Mouse (Mus musculus) brown adipose tissue, adult 24 weeks (tissue): ENCODE measurements around the gene Kdm2b. TPM values are rescaled to one million over a fixed set of nuclear protein-coding genes. Genes with fewer than 3 reads are reported as not detected.

Experiments used
- H3K27ac ChIP-seq: fragments of 200-500 bp; replicated peaks from 2 replicates; pipeline ENCODE4 v1.5.1; 2012; ENCODE audit warnings: low read depth, mild to moderate bottlenecking, low read length
- H3K4me1 ChIP-seq: fragments of 200-500 bp; 2 replicates; pipeline ENCODE4 v1.6.1; 2012; ENCODE audit warnings: low read length, mixed read lengths; ENCODE audit not compliant: control insufficient read depth, insufficient read depth, insufficient read length
- H3K4me3 ChIP-seq: fragments of 200-500 bp; 2 replicates; pipeline ENCODE4 v1.5.1; 2012; ENCODE audit warnings: low read depth, mild to moderate bottlenecking, low read length, moderate library complexity; ENCODE audit not compliant: insufficient read depth
- polyA plus RNA-seq: library from polyadenylated mRNA; stranded (reverse); fragments of >200 nt; gene quantifications from 2 replicates; pipeline ENCODE4 v1.2.4, GENCODE M21; 2012; ENCODE audit not compliant: missing spikeins, insufficient read depth, insufficient read length

Gene Kdm2b
- 6.3 and 6.5 TPM in 2 replicates for polyA plus RNA-seq

GRCm38 (mm10) chr5:122989551-122990330 is at the start of gene Kdm2b:
Kdm2b (minus strand) TSS chr5:122989823.
- H3K4me3 ChIP-seq: peak within 1 kb of the TSS; percentile 89
- H3K27ac ChIP-seq: no peak within 1 kb of the TSS
- H3K4me1 ChIP-seq: no peaks in the 10 kb centered on the region; the same call in 1 of the 2 replicates

GRCm38 (mm10) chr5:123039120-123039752 is 49.6 kb upstream of the Kdm2b start:
- H3K4me1 ChIP-seq: peaks cover 3% of the 10 kb centered on the region; the same call in 1 of the 2 replicates
- H3K4me3 ChIP-seq: peak overlapping the region; percentile 62
- no peak overlapping the region for H3K27ac ChIP-seq

- Histone ChIP-seq H3K4me3 (no peak overlapping the region), H3K27ac (no peak overlapping the region), H3K4me1 (peaks cover 3% of the 10 kb centered on the region; the same call in 1 of the 2 replicates)
These were observed 48.5 kb upstream of the Kdm2b start for GRCm38 (mm10) chr5:123038115-123038514.

- H3K4me3 ChIP-seq: no peak overlapping the region
- no peak overlapping the region for H3K27ac ChIP-seq
- 0 out of 2 replicates have a peak, but pooled peaks cover 2% of the 10 kb centered on the region for H3K4me1 ChIP-seq
These were observed 45.9 kb upstream of the Kdm2b start for GRCm38 (mm10) chr5:123035564-123035963.

- H3K27ac ChIP-seq: no peak overlapping the region
- H3K4me1 ChIP-seq: no peaks in the 10 kb centered on the region
- H3K4me3 ChIP-seq: no peak overlapping the region
These were observed 45.5 kb upstream of the Kdm2b start for GRCm38 (mm10) chr5:123035089-123035488.

GRCm38 (mm10) chr5:123033646-123034160 is 44.1 kb upstream of the Kdm2b start:
- no peak overlapping the region for H3K27ac ChIP-seq
- no peak overlapping the region for H3K4me3 ChIP-seq
- H3K4me1 ChIP-seq: no peaks in the 10 kb centered on the region

- Histone ChIP-seq H3K27ac (no peak overlapping the region), H3K4me1 (peaks cover 5% of the 10 kb centered on the region), H3K4me3 (no peak overlapping the region)
These were observed 41.7 kb upstream of the Kdm2b start for GRCm38 (mm10) chr5:123031312-123031711.

- Histone ChIP-seq H3K27ac (no peak overlapping the region), H3K4me1 (peaks cover 8% of the 10 kb centered on the region), H3K4me3 (no peak overlapping the region)
These were observed 40.1 kb upstream of the Kdm2b start for GRCm38 (mm10) chr5:123029729-123030128.

GRCm38 (mm10) chr5:123027436-123027835 is 37.8 kb upstream of the Kdm2b start:
- Histone ChIP-seq H3K4me1 (peaks cover 8% of the 10 kb centered on the region), H3K4me3 (no peak overlapping the region), H3K27ac (no peak overlapping the region)

GRCm38 (mm10) chr5:123026414-123026813 is 36.8 kb upstream of the Kdm2b start:
- H3K4me1 ChIP-seq: peaks cover 8% of the 10 kb centered on the region
- no peak overlapping the region for H3K4me3 ChIP-seq
- no peak overlapping the region for H3K27ac ChIP-seq

- H3K4me1 ChIP-seq: peaks cover 9% of the 10 kb centered on the region
- peak overlapping the region; percentile 61 for H3K27ac ChIP-seq
- H3K4me3 ChIP-seq: no peak overlapping the region
These were observed 35.4 kb upstream of the Kdm2b start for GRCm38 (mm10) chr5:123024965-123025573.

- H3K27ac ChIP-seq: no peak overlapping the region
- peaks cover 15% of the 10 kb centered on the region for H3K4me1 ChIP-seq
- H3K4me3 ChIP-seq: no peak overlapping the region
These were observed 34.7 kb upstream of the Kdm2b start for GRCm38 (mm10) chr5:123024312-123024711.

- peaks cover 19% of the 10 kb centered on the region for H3K4me1 ChIP-seq
- H3K27ac ChIP-seq: no peak overlapping the region
- H3K4me3 ChIP-seq: no peak overlapping the region
These were observed 33.4 kb upstream of the Kdm2b start for GRCm38 (mm10) chr5:123023049-123023448.

GRCm38 (mm10) chr5:123021438-123021837 is 31.8 kb upstream of the Kdm2b start:
- H3K27ac ChIP-seq: no peak overlapping the region
- H3K4me1 ChIP-seq: peaks cover 26% of the 10 kb centered on the region
- no peak overlapping the region for H3K4me3 ChIP-seq

GRCm38 (mm10) chr5:123020426-123020825 is 30.8 kb upstream of the Kdm2b start:
- Histone ChIP-seq H3K4me3 (no peak overlapping the region), H3K4me1 (peaks cover 26% of the 10 kb centered on the region), H3K27ac (no peak overlapping the region)
